Mouse (Mus musculus) spleen, adult 2 months (tissue): ENCODE measurements around the gene Lsm4.

Source experiments
- CTCF ChIP-seq: fragments of 200-500 bp; IDR thresholded peaks from 2 replicates; pipeline ENCODE4 v1.5.1; 2011; ENCODE audit warnings: mild to moderate bottlenecking, inconsistent platforms; ENCODE audit not compliant: insufficient read depth, insufficient read length, insufficient replicate concordance; ENCODE audit errors: extremely low read depth
- POLR2A ChIP-seq: fragments of 200-500 bp; IDR thresholded peaks from 2 replicates; pipeline ENCODE4 v1.6.1; 2011; ENCODE audit warnings: low read depth, low read length, inconsistent platforms

DNA sequence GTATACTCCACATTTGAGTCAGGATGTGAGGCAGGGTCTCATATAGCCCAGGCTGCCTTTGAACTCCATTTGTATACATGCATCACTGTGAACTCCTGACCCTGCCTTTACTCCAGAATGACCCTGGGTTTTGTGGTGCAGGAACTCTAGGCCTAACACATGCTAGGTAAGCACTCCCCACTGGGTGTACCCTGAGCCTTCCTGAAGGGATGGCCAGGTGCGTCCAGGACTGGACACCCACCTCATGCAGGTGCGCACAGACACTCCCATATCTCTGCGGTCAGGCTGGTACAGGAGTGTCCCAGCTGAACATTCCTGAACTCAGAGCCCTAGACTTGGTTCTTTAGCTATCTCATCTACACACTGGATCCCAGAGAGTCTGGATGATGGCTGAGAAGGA lies 1.1 kb downstream of the Lsm4 start:
- TF ChIP-seq CTCF (no peak), POLR2A (no peak)
